Mouse (Mus musculus) forebrain, embryonic 11.5 days (tissue): ENCODE measurements around the gene Trappc10. TPM values are rescaled to one million over a fixed set of nuclear protein-coding genes. Genes with fewer than 3 reads are reported as not detected.

Experiments
- ATAC-seq: fragments of 200-750 bp; cut with Nextera tagmentation; replicated peaks from 2 replicates; pipeline ENCODE4 v1.8.0; 2017; ENCODE audit warnings: moderate TSS enrichment; ENCODE audit not compliant: low FRiP score
- DNase-seq: peaks from one replicate; pipeline ENCODE4 v3.0.0-alpha.2; 2017; ENCODE audit warnings: low spot score
- H3K27ac ChIP-seq: fragments of 300-500 bp; sonication (generic); 2 replicates; pipeline ENCODE4 v1.5.1; 2014; ENCODE audit warnings: low read depth, low read length
- H3K27me3 ChIP-seq: fragments of 300-500 bp; sonication (generic); 2 replicates; pipeline ENCODE4 v1.6.1; 2014; ENCODE audit warnings: mild to moderate bottlenecking, low read length, mixed read lengths; ENCODE audit not compliant: control insufficient read depth, insufficient read depth
- H3K36me3 ChIP-seq: fragments of 300-500 bp; sonication (generic); 2 replicates; pipeline ENCODE4 v1.6.1; 2014; ENCODE audit warnings: mild to moderate bottlenecking, low read length, moderate library complexity, mixed read lengths; ENCODE audit not compliant: control insufficient read depth, insufficient read depth
- H3K4me1 ChIP-seq: fragments of 300-500 bp; sonication (generic); replicated peaks from 2 replicates; pipeline ENCODE4 v1.6.1; 2014; ENCODE audit warnings: low read length, mixed read lengths; ENCODE audit not compliant: control insufficient read depth, insufficient read depth
- H3K4me2 ChIP-seq: fragments of 300-500 bp; sonication (generic); 2 replicates; pipeline ENCODE4 v1.6.1; 2014; ENCODE audit warnings: low read depth, mild to moderate bottlenecking, low read length, moderate library complexity, mixed read lengths; ENCODE audit not compliant: severe bottlenecking
- H3K4me3 ChIP-seq: fragments of 300-500 bp; sonication (generic); 2 replicates; pipeline ENCODE4 v1.5.1; 2014; ENCODE audit warnings: low read depth, low read length
- H3K9ac ChIP-seq: fragments of 300-500 bp; sonication (generic); 2 replicates; pipeline ENCODE4 v1.6.1; 2014; ENCODE audit warnings: low read length
- H3K9me3 ChIP-seq: fragments of 300-500 bp; sonication (generic); 2 replicates; pipeline ENCODE4 v1.6.1; 2016; ENCODE audit warnings: low read length, mixed read lengths; ENCODE audit not compliant: control insufficient read depth
- WGBS: fragments of 180-500 bp; shearing (Covaris S2); extraction: QIAGEN DNeasy Blood & Tissue Kit; methylation state at CpG from one replicate; pipeline ENCODE4 v1.1.7; 2014; 5-methylcytosine and 5-hydroxymethylcytosine counted together
- polyA plus RNA-seq: library from polyadenylated mRNA; unstranded; fragments of >200 nt; fragmentation: Nextera tagmentation; extraction: Ambion mirVana; gene quantifications from 2 replicates; pipeline ENCODE4 v1.2.1, GENCODE M21; 2014

Trappc10 gene
- polyA plus RNA-seq, 1 experiment from 2014 or later, result 15.5 TPM

GRCm38 (mm10) chr10:78264735-78265134, 20.3 kb upstream of the Trappc10 start:
- DNase-seq, result no peak
- Histone ChIP-seq H3K9me3 (no peaks in the 10 kb centered on the region), H3K36me3 (no peaks in the 10 kb centered on the region), H3K27ac (no peak overlapping the region), H3K4me3 (no peak overlapping the region), H3K4me1 (no peaks in the 10 kb centered on the region), H3K4me2 (no peak overlapping the region), H3K9ac (no peak overlapping the region), H3K27me3 (no peaks in the 10 kb centered on the region)
- 82% methylated on average over 3 of the region's 3 CpGs for WGBS
- no peak for ATAC-seq

GRCm38 (mm10) chr10:78260916-78261650, 16.6 kb upstream of the Trappc10 start:
- ATAC-seq (no peak), DNase-seq (no peak)
- H3K4me3 ChIP-seq, result no peak overlapping the region
- H3K27ac ChIP-seq, result no peak overlapping the region
- H3K27me3 ChIP-seq, result no peaks in the 10 kb centered on the region
- H3K9me3 ChIP-seq, result no peaks in the 10 kb centered on the region
- no peaks in the 10 kb centered on the region for H3K36me3 ChIP-seq
- H3K4me2 ChIP-seq, result no peak overlapping the region
- 74% methylated on average over 7 of the region's 7 CpGs for WGBS
- no peak overlapping the region for H3K9ac ChIP-seq
- H3K4me1 ChIP-seq, result no peaks in the 10 kb centered on the region

GRCm38 (mm10) chr10:78260322-78260721, 15.9 kb upstream of the Trappc10 start:
- Histone ChIP-seq H3K4me2 (no peak overlapping the region), H3K4me1 (no peaks in the 10 kb centered on the region), H3K9ac (no peak overlapping the region), H3K4me3 (no peak overlapping the region), H3K9me3 (no peaks in the 10 kb centered on the region), H3K27ac (no peak overlapping the region), H3K27me3 (no peaks in the 10 kb centered on the region), H3K36me3 (no peaks in the 10 kb centered on the region)
- no peak for DNase-seq
- WGBS, result 42% methylated on average over 5 of the region's 5 CpGs
- ATAC-seq, result no peak

- Histone ChIP-seq H3K27me3 (no peaks in the 10 kb centered on the region), H3K36me3 (no peaks in the 10 kb centered on the region), H3K4me3 (no peak overlapping the region), H3K9ac (no peak overlapping the region), H3K4me2 (no peak overlapping the region), H3K9me3 (no peaks in the 10 kb centered on the region), H3K27ac (no peak overlapping the region), H3K4me1 (no peaks in the 10 kb centered on the region)
- no peak for ATAC-seq
- no peak for DNase-seq
- WGBS, result 59% methylated on average over 6 of the region's 6 CpGs
Observed at GRCm38 (mm10) chr10:78259702-78260101, 15.3 kb upstream of the Trappc10 start.

GRCm38 (mm10) chr10:78259230-78259629, 14.8 kb upstream of the Trappc10 start:
- ATAC-seq (no peak), DNase-seq (no peak)
- Histone ChIP-seq H3K4me1 (no peaks in the 10 kb centered on the region), H3K9ac (no peak overlapping the region), H3K27ac (no peak overlapping the region), H3K9me3 (no peaks in the 10 kb centered on the region), H3K27me3 (no peaks in the 10 kb centered on the region), H3K4me3 (no peak overlapping the region), H3K4me2 (no peak overlapping the region), H3K36me3 (no peaks in the 10 kb centered on the region)
- WGBS, result 82% methylated on average over 5 of the region's 5 CpGs

- DNase-seq (no peak), ATAC-seq (no peak)
- Histone ChIP-seq H3K9me3 (no peaks in the 10 kb centered on the region), H3K4me3 (no peak overlapping the region), H3K36me3 (no peaks in the 10 kb centered on the region), H3K27ac (no peak overlapping the region), H3K9ac (no peak overlapping the region), H3K27me3 (no peaks in the 10 kb centered on the region), H3K4me2 (no peak overlapping the region), H3K4me1 (no peaks in the 10 kb centered on the region)
- 78% methylated on average over 6 of the region's 6 CpGs for WGBS
Observed at GRCm38 (mm10) chr10:78258142-78258675, 13.8 kb upstream of the Trappc10 start.

- Histone ChIP-seq H3K4me3 (no peak overlapping the region), H3K9ac (no peak overlapping the region), H3K9me3 (no peaks in the 10 kb centered on the region), H3K36me3 (no peaks in the 10 kb centered on the region), H3K27me3 (no peaks in the 10 kb centered on the region), H3K27ac (no peak overlapping the region), H3K4me1 (no peaks in the 10 kb centered on the region), H3K4me2 (no peak overlapping the region)
- ATAC-seq, result no peak
- no peak for DNase-seq
- 77% methylated on average over 4 of the region's 4 CpGs for WGBS
Observed at GRCm38 (mm10) chr10:78255646-78256059, 11.2 kb upstream of the Trappc10 start.

GRCm38 (mm10) chr10:78247206-78247605, 2.8 kb upstream of the Trappc10 start:
- WGBS, result 89% methylated on average over 3 of the region's 3 CpGs
- ATAC-seq, result no peak

GRCm38 (mm10) chr10:78246725-78247124, 2.3 kb upstream of the Trappc10 start:
- ATAC-seq, result no peak
- peaks cover 4% of the 10 kb centered on the region; the same call in 1 of the 2 replicates for H3K4me1 ChIP-seq
- no peak overlapping the region for H3K4me3 ChIP-seq

More at GRCm38 (mm10) chr10:78247206-78247605, 2.8 kb upstream of the Trappc10 start:
- Histone ChIP-seq H3K36me3 (no peaks in the 10 kb centered on the region), H3K4me1 (peaks cover 4% of the 10 kb centered on the region; the same call in 1 of the 2 replicates), H3K9me3 (no peaks in the 10 kb centered on the region), H3K27me3 (no peaks in the 10 kb centered on the region), H3K9ac (no peak overlapping the region), H3K27ac (no peak overlapping the region), H3K4me2 (no peak overlapping the region), H3K4me3 (no peak overlapping the region)
- DNase-seq, result no peak

More at GRCm38 (mm10) chr10:78246725-78247124, 2.3 kb upstream of the Trappc10 start:
- Histone ChIP-seq H3K4me2 (no peak overlapping the region), H3K9ac (no peak overlapping the region), H3K27me3 (no peaks in the 10 kb centered on the region), H3K9me3 (no peaks in the 10 kb centered on the region), H3K36me3 (no peaks in the 10 kb centered on the region), H3K27ac (no peak overlapping the region)
- WGBS, result 83% methylated on average over 4 of the region's 4 CpGs
- DNase-seq, result no peak
